Mouse (Mus musculus): ENCODE data around the gene Safb.
A peak's percentile ranks its signal among the peaks of the same experiment; 100 is the strongest.

The Safb gene

DNA sequence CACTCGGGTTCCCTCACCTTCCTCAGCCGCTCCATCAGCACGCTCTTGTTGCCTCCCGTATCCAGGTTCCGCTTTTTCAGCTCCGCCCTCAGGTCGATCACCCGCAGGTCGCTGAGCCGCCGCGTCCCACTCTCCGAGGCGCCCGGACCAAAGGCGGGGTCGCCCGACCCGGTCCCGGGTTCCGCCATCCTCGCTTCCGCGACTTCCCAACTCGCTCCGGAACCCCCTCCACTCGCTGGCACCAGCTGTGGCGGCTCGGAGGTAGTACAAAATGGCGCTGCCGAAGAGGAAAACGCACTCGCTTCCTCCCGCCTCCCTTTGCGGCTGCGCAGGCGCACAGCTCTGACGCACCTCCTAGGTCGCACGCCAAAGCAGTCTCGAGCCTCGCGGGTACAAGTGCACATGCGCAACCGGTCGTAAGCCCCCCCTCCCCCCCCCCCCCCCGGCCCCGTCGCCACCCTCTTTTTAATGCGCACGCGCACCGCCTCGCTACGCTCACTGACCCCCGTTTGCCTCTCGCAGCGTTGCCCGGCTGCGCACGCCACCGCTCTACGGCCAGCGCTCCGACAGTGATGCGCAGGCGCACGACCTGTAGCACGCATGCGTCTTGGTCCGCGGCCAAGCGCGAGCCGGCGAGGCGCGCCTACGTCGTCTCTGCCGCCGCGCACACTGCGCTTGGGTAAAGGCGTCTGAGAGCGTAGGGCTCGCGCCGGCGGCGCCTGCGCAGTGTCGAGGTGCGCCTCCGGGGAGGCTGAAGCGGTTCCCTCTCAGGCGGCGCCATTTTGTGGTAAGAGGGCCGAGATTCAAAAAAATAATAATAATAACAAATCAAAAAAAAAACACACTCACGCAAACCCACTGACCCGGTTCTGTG, at the start of gene Safb, which contains the start of gene Safb2:
Gene Safb (plus strand): TSS at position 569 of the 874 bp plus-strand sequence.
Gene Safb2 (minus strand): TSS at position 329 of the 874 bp plus-strand sequence.
- peak; percentile 95 for DNase-seq (ENCODE audit: low read depth)

GRCm38 (mm10) chr17:56536192-56536591, 48.4 kb upstream of the Safb start:
- no peak for DNase-seq (ENCODE audit: low read depth)

- no peak for DNase-seq (ENCODE audit: low read depth)
These were observed 47.8 kb upstream of the Safb start for GRCm38 (mm10) chr17:56536874-56537273.

DNA sequence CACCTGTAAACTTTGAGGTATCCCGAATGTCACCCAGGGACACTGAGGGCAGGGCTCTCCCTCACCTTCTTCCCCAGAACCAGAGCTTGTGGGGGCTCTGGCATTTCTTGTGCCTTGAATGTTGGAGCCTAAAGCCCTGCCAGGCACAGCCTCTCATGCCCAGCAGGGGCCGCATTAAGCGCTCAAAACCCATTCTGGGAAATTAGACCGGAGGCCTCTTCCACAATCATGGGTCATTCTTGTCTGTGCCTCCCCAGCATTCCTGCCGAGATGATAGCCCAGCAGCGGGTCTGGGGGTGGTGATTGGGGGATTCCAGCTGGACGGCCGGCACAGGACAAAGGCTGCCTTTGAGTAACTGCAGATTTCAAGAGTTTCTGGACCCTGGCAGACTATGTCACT, 46.7 kb upstream of the Safb start:
- no peak for DNase-seq (ENCODE audit: low read depth)

DNA sequence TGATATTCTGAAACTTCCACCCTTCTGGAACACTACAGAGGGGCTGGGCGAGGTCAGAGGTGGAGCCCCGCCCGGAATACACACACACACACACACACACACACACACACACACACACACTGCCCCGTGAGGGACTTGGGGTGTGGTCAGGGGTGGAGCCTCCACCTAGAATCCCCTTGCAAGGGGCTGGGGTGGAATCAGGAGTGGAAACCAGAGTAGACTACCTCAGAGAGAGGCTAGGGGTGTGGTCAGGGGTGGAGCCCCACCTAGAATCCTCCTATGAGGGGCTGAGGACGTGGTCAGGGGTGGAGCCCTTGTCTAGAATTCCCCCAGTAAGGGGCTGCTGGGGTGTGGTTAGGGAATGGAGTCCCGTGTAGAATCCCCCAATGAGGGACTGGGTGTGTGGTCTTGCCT, 44.1 kb upstream of the Safb start:
- DNase-seq (ENCODE audit: low read depth) = no peak

- DNase-seq (ENCODE audit: low read depth) = no peak
These were observed 41.9 kb upstream of the Safb start for GRCm38 (mm10) chr17:56542736-56543135.

- DNase-seq (ENCODE audit: low read depth) = no peak
These were observed 40.9 kb upstream of the Safb start for GRCm38 (mm10) chr17:56543684-56544224.

DNA sequence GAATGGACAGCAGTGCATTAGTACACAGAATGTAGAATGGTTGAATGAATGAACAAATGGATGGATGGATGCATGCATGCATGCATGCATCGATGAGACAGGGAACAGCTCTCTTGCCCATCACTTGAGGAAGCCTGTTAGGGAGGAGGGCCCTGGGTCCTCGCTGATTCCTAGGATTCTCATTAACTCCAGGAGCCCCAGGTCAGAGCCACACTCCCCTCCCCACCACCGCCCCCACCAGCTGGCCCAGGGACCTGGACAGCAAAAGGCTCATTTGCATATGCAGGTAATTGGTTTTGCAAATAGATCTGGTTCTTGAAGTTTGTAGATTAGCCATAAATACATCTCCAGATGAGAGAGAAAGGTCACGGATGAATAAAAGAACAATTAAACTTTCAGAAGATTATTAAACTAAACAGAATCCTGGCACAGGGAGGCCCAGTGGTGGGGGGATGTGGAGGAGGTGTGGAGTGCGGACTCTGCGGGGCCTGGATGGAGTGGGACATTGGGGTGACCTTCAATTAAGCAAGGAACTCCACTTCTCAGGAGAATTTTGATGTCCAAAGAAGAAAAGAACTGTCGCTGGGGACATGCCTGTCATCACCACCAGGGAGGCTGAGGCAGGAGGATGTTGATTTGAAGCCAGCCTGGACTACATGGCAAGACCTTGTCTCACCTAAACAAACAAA, 39.8 kb upstream of the Safb start:
- DNase-seq (ENCODE audit: low read depth) = no peak

DNA sequence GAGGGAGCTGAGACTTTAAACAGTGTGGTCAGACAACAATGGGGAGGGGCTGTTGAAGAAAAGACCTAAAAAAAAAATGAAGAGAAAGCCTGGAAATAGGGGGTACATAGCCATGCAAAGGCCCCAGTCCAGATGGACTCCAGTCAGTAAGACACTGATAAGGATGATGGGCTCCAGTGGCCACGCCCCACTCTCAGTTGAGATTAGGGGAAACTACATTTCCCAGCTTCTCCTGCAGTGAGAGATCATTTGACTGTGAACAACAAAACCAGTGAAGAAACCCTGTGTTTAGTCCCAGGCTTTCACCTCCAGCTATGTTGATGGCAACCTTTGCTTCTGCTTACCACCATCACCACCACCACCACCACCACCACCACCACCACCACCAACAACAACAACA, 38.7 kb upstream of the Safb start:
- no peak for DNase-seq (ENCODE audit: low read depth)

DNA sequence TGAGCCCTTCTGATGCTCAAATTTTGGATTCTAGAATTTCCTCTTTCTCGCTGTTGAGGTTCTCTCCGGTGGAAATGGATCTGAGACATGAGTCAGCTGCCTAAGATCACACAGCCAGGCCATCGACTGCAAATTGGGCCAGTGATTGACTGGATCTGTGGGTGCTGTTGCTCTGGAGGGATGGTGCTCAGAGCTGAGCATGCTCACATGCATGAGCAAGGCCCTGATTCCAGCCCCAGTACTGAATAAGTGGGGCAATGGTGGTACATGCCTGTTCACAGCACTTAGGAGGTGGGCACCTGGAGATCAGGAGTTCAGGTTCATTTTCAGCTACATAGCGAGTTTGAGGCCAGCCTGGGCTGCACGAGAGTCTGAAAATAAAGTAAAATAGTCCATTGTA, 38.0 kb upstream of the Safb start:
- DNase-seq (ENCODE audit: low read depth) = no peak

DNA sequence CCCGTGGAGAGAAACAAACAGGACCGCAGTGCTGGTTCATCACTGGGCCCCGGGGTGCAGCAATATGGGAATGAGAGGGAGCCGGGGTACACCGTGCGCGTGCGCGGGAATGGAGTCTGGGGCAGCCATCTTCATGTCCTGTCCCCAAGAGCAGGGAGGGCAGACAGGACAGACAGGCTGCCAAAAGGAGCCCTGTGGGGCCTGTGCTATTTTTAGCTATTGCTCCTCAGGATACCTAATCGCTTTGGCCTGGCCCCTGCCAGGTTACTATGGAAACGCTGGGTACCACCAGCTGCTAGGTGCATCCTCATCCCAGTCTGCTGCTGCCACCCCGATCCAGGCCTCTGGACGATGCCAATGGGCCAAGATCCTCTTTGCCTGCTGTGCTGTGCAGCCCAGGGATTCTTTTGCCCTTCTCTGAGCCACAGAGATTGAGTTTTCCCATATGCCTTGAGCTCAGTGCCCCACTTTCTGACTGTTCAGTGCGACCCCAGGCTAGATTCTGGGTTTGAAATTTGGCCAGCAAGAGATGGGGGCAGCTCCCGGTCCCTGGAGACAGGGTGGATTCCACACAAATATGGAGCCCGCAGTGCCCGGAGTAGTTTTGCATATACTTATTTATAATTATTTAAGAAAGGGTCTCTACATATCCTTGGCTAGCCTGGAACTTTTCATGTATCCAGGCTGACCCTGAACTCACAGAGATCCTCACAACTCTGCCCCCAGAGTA, 37.3 kb upstream of the Safb start:
- no peak for DNase-seq (ENCODE audit: low read depth)

DNA sequence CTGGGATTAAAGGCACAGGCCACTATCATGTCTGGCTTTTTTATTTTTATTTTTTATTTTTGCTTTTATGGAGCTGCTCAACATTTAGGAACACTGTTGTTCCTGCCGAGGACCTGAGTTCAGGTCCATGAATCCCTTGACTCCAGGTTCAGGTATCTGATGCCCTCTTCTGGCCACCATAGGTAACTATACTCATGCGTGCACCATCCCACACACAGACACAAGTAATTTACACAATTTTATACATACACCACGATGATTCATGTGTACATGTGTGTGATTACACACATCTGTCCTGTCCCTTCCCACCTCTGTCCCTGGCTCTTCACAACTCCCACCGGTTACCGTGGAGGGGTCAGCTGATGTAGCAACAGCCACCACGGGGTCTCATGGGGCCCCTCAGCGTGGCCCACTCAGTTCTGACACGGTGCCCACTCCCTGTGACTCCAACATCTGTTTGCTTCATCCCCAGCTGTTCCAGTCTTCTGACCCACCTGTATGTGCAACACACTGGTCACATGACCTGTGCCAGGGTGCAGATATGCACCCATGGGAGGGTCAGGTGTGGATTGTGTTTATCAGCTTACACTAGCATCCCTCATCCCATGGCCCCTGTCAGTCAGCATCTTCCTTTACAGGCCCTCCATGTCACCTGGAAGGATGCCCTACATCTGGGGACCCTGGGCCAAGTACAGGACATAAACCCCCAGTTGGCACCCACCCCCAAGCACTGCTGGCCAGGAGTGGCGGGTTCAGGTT, 36.6 kb upstream of the Safb start:
- no peak for DNase-seq (ENCODE audit: low read depth)

DNA sequence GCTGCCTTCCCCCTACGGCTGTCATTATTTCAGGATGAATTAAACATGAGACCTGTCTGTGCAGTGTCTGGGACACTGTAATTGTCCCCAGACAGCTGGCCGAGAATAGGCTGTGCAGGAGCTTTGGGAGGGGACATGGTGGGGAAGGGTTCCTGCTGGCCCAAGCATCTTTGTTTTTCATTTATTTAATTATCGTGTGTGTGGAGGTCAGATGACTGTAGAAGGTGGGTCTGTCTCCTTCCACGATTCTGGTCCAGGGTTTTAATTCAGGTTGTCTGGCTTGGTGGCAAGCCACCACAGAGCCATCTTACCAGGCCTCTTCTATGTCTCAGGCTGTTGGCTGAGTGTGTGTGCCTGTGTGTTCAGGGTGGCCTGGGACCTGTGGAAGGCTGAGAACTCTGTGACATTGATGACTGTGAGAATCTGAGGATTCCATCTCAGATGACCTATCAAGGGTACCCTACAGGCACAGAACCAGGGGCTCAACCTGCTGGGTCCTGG, 36.0 kb upstream of the Safb start:
- DNase-seq (ENCODE audit: low read depth) = no peak

DNA sequence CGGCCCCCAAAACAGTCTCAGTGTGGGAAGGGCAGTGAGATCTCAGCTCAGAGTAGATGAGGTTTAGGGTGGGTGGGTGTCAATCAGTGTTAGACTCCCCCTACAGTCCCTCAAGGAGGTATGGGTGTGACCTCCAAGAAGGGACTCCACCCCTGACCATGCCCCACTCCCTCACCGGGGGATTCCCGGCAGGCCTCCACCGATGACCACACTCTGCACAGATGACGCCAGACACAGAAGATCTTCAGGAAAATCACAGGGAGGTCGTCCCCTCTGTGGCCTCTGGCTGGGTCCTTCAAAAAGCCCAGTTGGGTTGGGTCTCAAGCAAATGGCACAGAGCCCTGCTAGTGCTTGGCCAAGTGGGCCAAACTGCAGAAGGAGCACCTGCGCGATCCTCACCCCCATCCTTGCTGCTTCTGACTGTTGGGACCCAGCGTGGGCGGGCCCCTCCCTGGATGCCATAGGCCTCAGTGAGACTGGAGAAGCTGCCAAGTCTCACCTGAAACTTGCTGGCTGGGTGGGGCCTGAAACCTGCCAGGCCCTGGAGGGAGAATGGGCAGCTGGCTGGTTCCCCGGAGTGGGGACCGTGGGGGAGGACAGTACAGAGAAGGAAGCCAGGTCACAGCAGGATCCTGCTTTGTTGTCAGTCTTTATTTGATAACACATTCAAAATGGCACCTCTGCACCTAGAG, 33.7 kb upstream of the Safb start:
- no peak for DNase-seq (ENCODE audit: low read depth)

GRCm38 (mm10) chr17:56551841-56552581, 32.6 kb upstream of the Safb start:
- DNase-seq (ENCODE audit: low read depth) = no peak

- peak; percentile 53 for DNase-seq (ENCODE audit: low read depth)
These were observed 31.8 kb upstream of the Safb start for GRCm38 (mm10) chr17:56552781-56553363.

DNA sequence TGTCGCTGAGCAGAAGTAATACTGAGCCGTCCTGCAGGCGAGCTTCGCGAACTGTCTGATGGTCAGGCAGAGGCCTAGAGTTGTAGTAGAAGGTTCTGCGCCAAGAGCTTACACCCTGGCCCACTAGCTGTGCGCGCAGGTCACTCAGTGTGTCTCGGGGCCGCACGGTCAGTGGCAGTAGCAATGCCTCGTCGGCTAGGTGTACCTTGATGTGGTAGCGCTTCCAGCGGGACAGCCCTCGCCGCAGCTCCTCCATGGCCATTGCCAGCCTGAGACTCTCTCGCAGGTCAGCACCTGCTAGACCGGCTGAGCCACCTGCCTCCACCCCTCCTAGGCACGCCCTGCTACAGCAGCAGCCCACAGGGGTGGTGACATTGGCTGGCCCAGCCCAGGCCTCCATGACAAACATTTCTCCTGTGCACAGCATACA, 30.5 kb upstream of the Safb start, which contains the start of gene Gm20219:
Gene Gm20219 (minus strand): TSS at position 266 of the 430 bp plus-strand sequence.
- no peak for DNase-seq (ENCODE audit: low read depth)

DNA sequence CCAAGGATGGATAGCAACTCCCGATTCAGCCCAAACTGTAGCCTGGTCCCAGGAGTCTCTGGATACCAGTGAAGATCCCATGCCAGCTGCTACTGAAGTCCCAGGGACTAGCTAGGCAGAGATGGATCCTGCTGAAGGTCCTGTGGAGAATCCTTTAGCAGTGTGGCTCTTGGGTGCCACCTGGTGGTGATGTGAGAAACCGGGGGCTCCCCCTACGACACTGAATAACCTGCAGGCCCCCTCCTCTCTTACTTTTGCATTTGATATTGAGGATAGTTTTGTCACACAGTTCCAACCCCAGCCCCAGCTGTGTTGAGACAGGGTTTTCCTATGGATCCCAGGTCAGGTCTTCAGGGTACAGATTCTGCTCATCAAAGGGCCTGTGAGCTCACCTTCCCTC, 26.2 kb upstream of the Safb start:
- DNase-seq (ENCODE audit: low read depth) = peak; percentile 68

DNA sequence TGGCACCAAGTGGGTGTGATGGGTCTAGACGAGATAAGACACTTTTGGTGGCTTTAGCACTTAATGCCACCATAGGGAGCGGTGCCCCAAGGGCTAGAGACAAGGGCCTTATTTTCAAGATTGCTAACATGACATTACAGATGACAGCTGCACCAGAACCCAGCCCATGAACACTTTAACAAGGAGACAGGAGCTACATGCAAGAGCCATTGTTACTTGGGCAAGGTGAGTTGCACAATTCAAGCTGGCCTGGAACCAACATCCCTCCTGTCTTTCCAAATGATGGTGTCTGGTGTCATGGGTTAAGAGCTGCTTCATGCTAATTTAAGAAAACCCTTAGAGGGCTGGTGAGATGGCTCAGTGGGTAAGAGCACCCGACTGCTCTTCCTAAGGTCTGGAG, 25.2 kb upstream of the Safb start:
- no peak for DNase-seq (ENCODE audit: low read depth)

DNA sequence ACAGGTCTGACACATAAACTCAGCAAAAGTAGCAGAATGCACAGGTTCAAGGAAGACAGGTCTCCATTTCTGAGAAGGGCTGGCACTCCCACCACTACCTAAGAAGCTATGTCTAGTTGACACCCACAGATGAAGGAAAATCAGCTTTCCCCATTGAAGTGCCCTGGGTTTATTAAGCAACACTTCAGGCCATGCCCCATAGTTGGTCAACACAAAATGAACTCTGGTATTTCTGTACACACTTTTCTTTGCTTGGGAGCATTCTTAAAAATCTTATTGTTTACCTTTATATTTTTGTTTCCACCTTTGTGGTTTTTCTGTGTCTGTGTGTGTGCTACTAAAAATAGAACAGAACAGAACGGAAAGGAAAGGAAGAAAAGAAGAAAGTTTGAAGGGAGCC, 24.5 kb upstream of the Safb start:
- DNase-seq (ENCODE audit: low read depth) = no peak

Measured in c-Kit-positive CD71-negative TER-119-negative erythroid progenitor cells, embryonic 14.5 days (primary cell).